Mouse (Mus musculus) liver, adult 2 months (tissue): ENCODE results near the gene Slc26a10.

Experiments
- CTCF ChIP-seq: fragments of 200-500 bp; IDR thresholded peaks from 2 replicates; pipeline ENCODE4 v1.5.1; 2011; ENCODE audit warnings: low read depth, low read length, control low read depth
- POLR2A ChIP-seq: fragments of 200-500 bp; IDR thresholded peaks from 2 replicates; pipeline ENCODE4 v1.6.1; 2011; ENCODE audit warnings: low read length, control low read depth; ENCODE audit not compliant: insufficient read depth; ENCODE audit errors: extremely low read depth

- TF ChIP-seq CTCF (no peak), POLR2A (no peak)
These were observed 44.8 kb upstream of the Slc26a10 start for GRCm38 (mm10) chr10:127225213-127225612.
